Mouse (Mus musculus): ENCODE measurements around the gene Shroom3. TPM values are rescaled to one million over a fixed set of nuclear protein-coding genes. Genes with fewer than 3 reads are reported as not detected.
A peak's percentile ranks its signal among the peaks of the same experiment; 100 is the strongest.

The Shroom3 gene
- total RNA-seq, 4 experiments from 2014 or later, result 3.1 to 5.6 (median 4.1) TPM

DNA sequence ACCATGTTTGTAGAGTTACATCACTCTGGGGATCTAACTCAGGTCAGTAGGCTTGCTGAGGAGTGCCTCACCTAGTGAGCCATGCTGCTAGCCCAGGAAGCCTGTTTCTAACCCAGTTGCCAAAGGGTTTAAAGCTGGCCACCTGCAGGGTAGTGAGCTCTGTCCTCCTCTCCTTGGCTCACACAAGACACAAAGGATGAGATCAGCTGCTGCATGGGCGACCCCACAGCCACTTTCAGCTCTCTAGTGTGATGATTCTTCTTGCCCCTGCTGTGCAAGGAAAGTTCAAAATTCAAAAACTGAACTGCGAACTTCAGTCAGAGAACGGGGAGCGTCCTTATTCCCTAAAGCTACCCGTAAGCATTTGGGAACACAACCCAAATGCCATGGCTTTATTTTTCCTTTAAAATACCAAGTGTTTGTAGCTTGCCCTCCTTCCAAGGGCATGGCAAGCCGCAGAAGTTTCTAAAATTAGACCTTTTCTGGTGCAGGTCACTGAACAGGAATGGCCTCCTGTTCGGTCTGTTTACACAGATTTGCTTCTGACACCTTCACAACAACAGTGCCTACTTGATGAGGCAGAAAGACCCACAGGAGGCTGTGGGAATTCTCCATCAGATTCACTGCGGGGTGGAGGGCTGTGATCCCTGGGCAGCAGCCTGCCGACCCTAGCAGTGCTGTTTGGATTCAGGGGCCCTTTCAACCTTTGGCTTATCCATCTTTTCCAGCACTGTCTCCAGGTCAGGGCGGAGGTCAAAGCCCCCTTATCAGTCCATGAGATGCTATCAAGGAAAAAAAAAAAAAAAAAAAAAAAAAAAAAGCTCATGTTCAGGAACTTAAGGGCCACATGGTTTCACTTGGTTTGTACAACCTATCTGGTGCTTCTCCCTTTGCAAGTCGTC is 113.1 kb downstream of the Shroom3 start:
- DNase-seq (ENCODE audit: low spot score in 2 of 2), result no peak

GRCm38 (mm10) chr5:92797981-92798380 is 114.7 kb downstream of the Shroom3 start:
- no peak for DNase-seq (ENCODE audit: low spot score in 2 of 2)

- peak; percentile 35 to 53 for DNase-seq (ENCODE audit: low spot score in 2 of 2)
Measured at GRCm38 (mm10) chr5:92804379-92804778, 121.1 kb downstream of the Shroom3 start.

- peak in 1 of 2 experiments; percentile 4 for DNase-seq (ENCODE audit: low spot score in 2 of 2)
Measured at GRCm38 (mm10) chr5:92808503-92809415, 125.5 kb downstream of the Shroom3 start.

DNA sequence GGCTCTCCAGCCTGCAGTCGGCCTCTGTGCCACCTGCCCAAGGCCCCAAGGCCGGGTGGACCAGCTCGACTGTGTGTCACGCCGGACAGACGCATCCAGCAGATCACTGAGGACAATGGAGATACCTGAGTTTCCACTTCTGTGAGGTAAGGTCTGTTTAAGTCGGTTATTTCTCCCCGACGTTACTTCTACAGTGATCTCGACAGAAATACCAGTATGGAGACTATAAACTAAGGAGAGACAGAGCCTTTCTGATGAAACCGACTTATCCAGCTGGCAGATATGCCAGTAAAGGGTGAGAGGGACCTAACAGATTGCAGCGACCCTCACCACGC is 126.1 kb downstream of the Shroom3 start:
- no peak for DNase-seq (ENCODE audit: low spot score in 2 of 2)

GRCm38 (mm10) chr5:92810922-92811533 is 127.8 kb downstream of the Shroom3 start:
- DNase-seq (ENCODE audit: low spot score in 2 of 2), result no peak

DNA sequence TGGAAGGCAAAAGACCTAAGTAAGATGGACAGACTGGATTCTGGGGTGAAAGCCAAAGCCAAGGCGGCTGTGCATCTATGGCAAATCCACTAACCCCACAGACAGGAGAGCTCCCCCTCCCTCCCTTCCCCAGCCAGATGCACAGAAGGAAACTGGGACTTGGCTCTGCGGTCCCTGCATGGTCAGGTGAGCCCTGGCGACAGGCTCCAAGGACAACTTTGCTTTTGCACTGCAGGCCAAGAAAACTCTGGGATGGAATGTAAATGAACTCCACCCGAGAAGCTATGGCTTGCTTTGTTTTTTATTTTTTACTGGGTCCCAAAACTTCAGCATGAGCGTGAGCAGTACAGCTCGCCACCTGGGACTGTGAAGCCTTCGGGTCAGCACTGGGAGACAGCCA is 128.5 kb downstream of the Shroom3 start:
- DNase-seq (ENCODE audit: low spot score in 2 of 2), result no peak

- DNase-seq (ENCODE audit: low spot score in 2 of 2), result no peak
Measured at GRCm38 (mm10) chr5:92812936-92813335, 129.7 kb downstream of the Shroom3 start.

- DNase-seq (ENCODE audit: low spot score in 2 of 2), result no peak
Measured at GRCm38 (mm10) chr5:92813562-92813961, 130.3 kb downstream of the Shroom3 start.

GRCm38 (mm10) chr5:92814621-92815020 is 131.4 kb downstream of the Shroom3 start:
- no peak for DNase-seq (ENCODE audit: low spot score in 2 of 2)

DNA sequence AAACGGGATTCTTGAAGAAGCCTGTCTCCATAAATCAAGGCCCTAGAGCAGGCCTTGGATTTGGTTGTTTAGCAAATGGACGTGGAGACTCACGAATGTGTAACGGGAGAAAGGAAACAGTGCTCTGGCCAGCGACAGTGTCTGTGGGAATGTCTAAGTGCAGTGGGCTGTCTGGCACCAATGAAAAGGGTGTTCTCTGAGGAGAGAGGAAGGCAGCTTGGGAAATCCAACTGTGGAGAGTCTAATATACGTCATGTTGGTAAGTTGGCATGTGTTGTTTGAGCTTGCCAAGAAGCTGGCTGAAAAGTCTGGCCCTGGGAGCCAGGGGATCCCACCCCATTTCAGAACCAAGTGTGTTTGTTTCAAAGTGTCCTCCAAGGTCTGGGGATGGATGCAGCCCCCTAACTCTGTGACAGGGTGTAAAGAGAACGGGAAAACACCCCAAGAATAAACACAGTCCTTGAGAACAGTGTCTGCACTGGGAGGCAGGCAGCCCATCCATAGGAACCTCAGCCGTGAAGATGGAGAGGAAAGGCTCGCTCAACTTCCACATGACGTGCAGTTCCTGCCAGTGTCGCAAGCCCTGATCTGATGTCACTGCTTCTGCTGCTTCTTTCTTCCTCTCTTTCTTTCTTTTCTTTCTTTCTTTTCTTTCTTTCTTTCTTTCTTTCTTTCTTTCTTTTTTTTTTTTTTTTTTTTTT is 134.0 kb downstream of the Shroom3 start:
- DNase-seq (ENCODE audit: low spot score in 2 of 2), result no peak

GRCm38 (mm10) chr5:92821370-92821769 is 138.1 kb downstream of the Shroom3 start:
- DNase-seq (ENCODE audit: low spot score in 2 of 2), result no peak

DNA sequence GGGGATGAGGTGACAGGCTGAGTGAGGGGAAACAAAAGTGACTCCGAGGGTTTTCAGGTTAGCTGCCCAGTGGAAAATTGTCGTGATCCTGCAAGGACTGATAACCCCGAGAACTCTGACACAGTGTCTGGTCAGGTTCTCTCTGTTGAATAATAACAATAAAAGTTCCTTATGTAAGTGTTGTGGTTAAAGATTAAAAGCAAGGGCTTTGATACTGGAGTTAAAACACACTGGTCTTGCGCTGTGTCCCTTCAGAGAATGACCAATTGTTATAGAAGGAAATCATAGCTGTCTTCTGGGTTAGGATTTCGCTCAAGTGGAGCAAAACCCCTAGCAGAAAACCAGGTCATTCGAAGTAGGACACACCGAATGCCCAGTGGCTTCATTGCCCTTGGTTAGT is 140.3 kb downstream of the Shroom3 start:
- DNase-seq (ENCODE audit: low spot score in 2 of 2), result no peak

- DNase-seq (ENCODE audit: low spot score in 2 of 2), result no peak
Measured at GRCm38 (mm10) chr5:92824304-92825009, 141.2 kb downstream of the Shroom3 start.

- DNase-seq (ENCODE audit: low spot score in 2 of 2), result no peak
Measured at GRCm38 (mm10) chr5:92830391-92830790, 147.2 kb downstream of the Shroom3 start.

DNA sequence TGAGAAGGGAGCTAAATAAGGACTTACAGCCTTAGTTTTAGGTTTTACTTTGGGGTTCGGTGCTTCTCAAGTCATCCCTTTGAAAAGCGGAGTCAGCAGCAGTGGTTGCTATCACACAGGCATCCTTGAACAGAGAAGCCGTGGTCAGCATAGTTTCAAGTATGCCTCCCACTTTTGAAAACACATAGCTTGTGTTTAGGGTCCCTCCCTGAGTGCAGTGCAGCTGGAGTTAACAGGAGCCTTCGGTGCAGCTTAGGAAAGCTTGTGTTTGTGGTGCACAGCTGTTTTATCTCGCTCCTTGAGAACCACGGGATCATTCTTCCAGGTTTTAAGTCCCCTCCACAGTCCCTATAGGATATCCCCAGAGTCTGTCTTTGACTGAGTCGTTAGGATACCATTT is 151.3 kb downstream of the Shroom3 start:
- no peak for DNase-seq (ENCODE audit: low spot score in 2 of 2)

DNA sequence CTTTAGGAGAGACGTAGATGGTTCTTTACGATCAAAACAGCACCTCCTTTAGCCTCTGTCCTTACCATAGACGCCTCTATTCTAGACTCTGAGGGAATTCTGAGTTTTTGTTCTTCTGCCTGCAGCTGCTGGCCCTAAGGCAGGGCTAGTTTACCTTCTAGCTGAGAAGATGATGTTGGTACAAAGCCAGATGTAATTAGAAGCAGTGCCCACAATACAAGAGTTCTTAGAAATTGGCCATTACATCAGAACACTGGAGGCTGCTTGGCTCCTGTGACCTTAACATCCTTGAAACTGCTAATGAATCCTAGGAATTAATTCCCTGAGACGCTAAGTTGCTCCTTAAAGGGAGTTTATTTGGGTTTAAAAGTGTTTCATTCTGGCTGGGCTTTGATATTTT is 154.1 kb downstream of the Shroom3 start:
- DNase-seq (ENCODE audit: low spot score in 2 of 2), result no peak

DNA sequence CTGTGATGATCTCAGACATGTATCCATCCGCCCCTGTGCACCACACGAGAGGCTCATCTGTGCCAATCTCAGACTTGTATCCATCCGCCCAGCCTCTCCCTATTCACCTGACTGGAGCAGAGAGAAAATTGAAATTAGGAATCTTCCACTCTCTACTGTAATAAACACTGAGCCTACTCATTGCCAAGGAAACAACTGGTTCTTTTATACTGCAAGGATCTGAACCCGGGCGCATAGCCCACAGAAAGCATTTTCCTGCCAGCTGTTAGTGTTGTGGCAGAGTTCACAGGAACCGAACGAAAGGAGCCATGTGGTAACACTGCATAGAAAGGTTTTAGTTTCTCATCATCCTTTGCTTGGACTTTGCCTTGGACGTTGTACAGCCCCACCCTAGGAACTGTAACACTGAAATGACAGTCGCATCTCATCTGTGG is 155.1 kb downstream of the Shroom3 start:
- peak in 1 of 2 experiments; percentile 12 for DNase-seq (ENCODE audit: low spot score in 2 of 2)

GRCm38 (mm10) chr5:92839314-92839713 is 156.1 kb downstream of the Shroom3 start:
- no peak for DNase-seq (ENCODE audit: low spot score in 2 of 2)

GRCm38 (mm10) chr5:92841474-92841873 is 158.2 kb downstream of the Shroom3 start:
- DNase-seq (ENCODE audit: low spot score in 2 of 2), result peak; percentile 23 to 44

Data from layer of hippocampus, adult 8-10 months (tissue).